Mouse (Mus musculus) thymus, adult 2 months (tissue): ENCODE data around the gene Klf15.

Source experiments
- CTCF ChIP-seq: fragments of 200-500 bp; IDR thresholded peaks from 2 replicates; pipeline ENCODE4 v1.5.1; 2012; ENCODE audit warnings: mild to moderate bottlenecking, control low read depth, low read length, moderate library complexity, borderline replicate concordance; ENCODE audit not compliant: control insufficient read depth, poor library complexity, insufficient read depth; ENCODE audit errors: extremely low read depth
- POLR2A ChIP-seq: fragments of 200-500 bp; IDR thresholded peaks from 2 replicates; pipeline ENCODE4 v1.6.1; 2012; ENCODE audit warnings: mild to moderate bottlenecking, low read length, control low read depth, moderate library complexity; ENCODE audit not compliant: control insufficient read depth, poor library complexity, insufficient read depth; ENCODE audit errors: extremely low read depth

DNA sequence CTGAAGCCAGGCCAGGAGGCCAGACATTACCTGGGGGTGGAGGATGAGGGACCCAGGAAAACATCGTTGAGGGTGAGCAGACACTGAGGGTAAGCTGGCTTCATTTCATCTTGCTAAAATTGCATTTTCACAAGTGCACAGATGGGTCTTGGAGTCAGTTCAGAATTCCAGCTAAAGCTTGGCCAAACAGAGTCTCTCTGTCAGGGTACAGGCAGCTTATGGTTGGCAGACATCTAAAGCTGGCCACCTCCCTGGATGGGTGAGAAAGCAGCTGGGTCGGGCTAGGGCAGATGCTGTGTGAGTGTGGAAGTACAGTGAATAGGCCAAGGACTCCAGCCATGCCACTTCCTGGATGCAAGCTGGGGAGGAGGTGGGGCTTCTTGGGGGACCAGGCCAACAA, 28.6 kb downstream of the Klf15 start:
- no peak for TF ChIP-seq CTCF
- TF ChIP-seq POLR2A, result no peak
